Mouse (Mus musculus): ENCODE measurements around the gene Jagn1.

DNA sequence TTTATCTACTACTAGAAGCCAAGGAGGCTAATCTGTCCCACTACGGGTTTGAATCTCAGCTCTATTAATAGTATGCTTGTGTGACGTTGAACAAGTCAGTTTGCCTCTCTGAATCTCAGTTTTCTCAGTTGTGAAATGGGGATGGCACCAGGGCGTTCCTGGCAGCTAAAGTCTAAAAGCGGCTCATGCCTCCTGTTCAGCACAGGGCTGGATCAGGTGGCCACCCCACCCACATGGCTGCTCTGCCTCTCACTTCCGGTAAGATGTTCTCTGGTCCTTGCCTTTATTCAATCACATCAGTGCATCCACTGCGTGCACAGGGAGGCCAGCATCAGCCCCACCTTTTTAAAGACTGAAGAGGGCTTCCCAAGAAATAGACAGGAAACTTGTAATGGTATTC lies 36.9 kb upstream of the Jagn1 start:
- TF ChIP-seq CTCF (conservative IDR thresholded peaks at IDR 0.05; ENCODE audit: low read length) (no peak), POU5F1 (IDR thresholded peaks at IDR 0.05; ENCODE audit: borderline replicate concordance, low read length) (no peak), NANOG (IDR thresholded peaks at IDR 0.05; ENCODE audit: borderline replicate concordance, low read length) (no peak)
